Mouse (Mus musculus): Measurements from ENCODE around the gene Lrrc4. TPM values are rescaled to one million over a fixed set of nuclear protein-coding genes. Genes with fewer than 3 reads are reported as not detected.

Lrrc4 gene
- polyA plus RNA-seq (2015; fragmentation: Nextera tagmentation; extraction: Ambion mirVana) = 5.9 and 6.0 TPM in 2 replicates

DNA sequence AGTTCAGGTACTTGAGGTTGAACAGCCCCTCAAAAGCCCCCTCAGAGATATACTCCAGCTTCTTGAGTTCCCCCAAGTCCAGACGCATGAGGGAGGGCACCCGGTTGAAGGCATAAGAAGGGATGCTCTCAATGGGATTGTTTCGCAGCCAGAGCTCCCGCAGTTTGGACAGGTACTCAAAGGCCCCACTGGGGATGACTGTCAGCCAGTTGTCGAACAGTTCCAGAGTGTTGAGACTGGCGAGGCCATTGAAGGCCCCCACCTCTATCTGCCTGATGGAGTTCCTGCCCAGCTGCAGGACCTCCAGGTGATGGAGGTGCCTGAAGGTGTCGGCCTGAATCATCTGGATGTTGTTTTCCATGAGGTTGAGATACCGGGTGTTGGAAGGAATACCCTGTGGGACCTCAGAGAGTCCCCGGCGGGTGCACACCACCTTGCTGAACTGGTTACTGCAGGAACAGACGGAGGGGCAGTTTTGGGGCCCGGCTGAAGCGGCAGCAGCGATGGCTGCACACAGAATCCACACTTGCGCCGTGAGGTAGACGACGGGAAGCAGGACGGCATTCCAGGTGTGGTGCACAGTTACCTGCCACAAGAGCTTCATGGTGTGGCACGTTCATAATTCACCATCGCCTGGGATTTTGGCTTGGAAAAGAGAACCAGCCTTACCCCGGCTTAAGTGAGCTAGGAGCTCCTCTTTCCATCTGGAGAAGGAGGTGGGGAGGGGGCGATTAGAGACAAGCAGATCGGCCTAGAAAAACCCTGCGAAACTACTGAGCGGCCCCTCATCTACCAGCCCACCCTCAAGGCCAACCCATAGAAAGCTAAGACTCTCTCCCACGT, at the start of gene Lrrc4:
TSS of gene Lrrc4 (minus strand) at position 737 of the 843 bp plus-strand sequence.
- Histone ChIP-seq H3K4me2 (peak within 1 kb of the TSS; percentile 97), H3K9me3 (no peaks in the 10 kb centered on the region), H3K36me3 (peaks cover 11% of the 10 kb centered on the region; the same call in 1 of the 2 replicates), H3K4me3 (peak within 1 kb of the TSS; percentile 88), H3K9ac (peak within 1 kb of the TSS; percentile 99), H3K4me1 (replicated peaks) (peaks cover 67% of the 10 kb centered on the region), H3K27ac (replicated peaks) (peak within 1 kb of the TSS; percentile 97), H3K27me3 (peaks cover 3% of the 10 kb centered on the region; the same call in 1 of the 2 replicates)
- ATAC-seq (ENCODE audit: low read depth) = no peak
- 18% methylated on average over 27 of the region's 27 CpGs for WGBS

DNA sequence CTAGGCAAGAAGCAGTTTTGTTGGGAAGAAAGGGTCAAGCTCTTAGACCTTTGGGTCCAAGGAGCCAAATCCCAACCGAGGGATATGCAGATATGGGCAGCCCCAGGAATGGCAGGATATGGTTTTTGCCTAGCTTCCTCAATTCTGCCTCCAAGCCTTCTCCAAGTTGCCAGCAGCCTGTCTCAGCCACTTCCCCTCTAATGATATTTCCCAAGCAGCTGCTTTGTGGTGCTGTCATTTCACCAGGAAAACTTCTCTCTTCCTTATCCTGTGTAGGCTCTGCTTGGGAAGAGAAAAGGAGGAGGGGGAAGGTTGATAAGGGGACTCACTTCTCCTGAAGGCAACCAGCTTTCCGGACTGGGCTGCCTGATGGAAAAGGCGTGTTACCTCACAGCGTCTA, 49.4 kb upstream of the Lrrc4 start:
- no peak overlapping the region for H3K9ac ChIP-seq
- no peak for ATAC-seq (ENCODE audit: low read depth)
- peaks cover 16% of the 10 kb centered on the region for H3K36me3 ChIP-seq
- H3K27me3 ChIP-seq = no peaks in the 10 kb centered on the region
- H3K4me1 ChIP-seq (replicated peaks) = peaks cover 65% of the 10 kb centered on the region
- whole genome bisulfite sequencing = 93% methylated on average over 4 of the region's 4 CpGs
- no peak overlapping the region for H3K4me2 ChIP-seq
- no peak overlapping the region for H3K27ac ChIP-seq (replicated peaks)
- H3K9me3 ChIP-seq = no peaks in the 10 kb centered on the region
- H3K4me3 ChIP-seq = no peak overlapping the region

DNA sequence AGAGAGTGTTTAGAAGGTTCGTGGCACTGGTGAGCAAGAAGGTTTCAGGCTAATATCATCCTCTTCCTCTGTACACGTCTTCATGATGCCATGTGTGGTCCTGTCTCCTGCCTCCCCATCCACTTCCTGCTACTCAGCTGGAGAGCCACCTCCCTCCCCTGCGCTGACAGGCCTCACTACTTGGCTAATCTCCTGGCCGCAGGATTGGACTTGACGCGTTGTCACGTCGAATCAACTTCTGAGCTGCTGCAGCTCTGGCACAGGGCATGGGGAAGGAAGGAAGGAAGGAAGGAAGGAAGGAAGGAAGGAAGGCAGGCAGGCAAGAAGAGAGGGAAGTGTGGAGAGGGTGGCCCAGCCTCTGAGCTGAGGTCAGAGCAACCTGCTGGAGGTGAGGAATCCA, 47.8 kb upstream of the Lrrc4 start:
- Histone ChIP-seq H3K27ac (replicated peaks) (no peak overlapping the region), H3K4me1 (replicated peaks) (peaks cover 81% of the 10 kb centered on the region), H3K4me3 (no peak overlapping the region), H3K9me3 (no peaks in the 10 kb centered on the region), H3K27me3 (no peaks in the 10 kb centered on the region), H3K9ac (no peak overlapping the region), H3K4me2 (no peak overlapping the region), H3K36me3 (peaks cover 4% of the 10 kb centered on the region; the same call in 1 of the 2 replicates)
- WGBS = 82% methylated on average over 8 of the region's 8 CpGs
- no peak for ATAC-seq (ENCODE audit: low read depth)

- no peak overlapping the region for H3K9ac ChIP-seq
- H3K4me2 ChIP-seq = no peak overlapping the region
- H3K27ac ChIP-seq (replicated peaks) = peak overlapping the region; percentile 0; the same call in 1 of the 2 replicates
- H3K27me3 ChIP-seq = no peaks in the 10 kb centered on the region
- H3K36me3 ChIP-seq = no peaks in the 10 kb centered on the region
- peaks cover 83% of the 10 kb centered on the region for H3K4me1 ChIP-seq (replicated peaks)
- H3K9me3 ChIP-seq = no peaks in the 10 kb centered on the region
- H3K4me3 ChIP-seq = no peak overlapping the region
- WGBS = 21% methylated on average over 7 of the region's 7 CpGs
- ATAC-seq (ENCODE audit: low read depth) = peak; percentile 54
These were observed 46.6 kb upstream of the Lrrc4 start for GRCm38 (mm10) chr6:28877945-28878666.

- peaks cover 77% of the 10 kb centered on the region for H3K4me1 ChIP-seq (replicated peaks)
- WGBS = 22% methylated on average over 3 of the region's 3 CpGs
- peak overlapping the region; percentile 49 for H3K27ac ChIP-seq (replicated peaks)
- H3K9ac ChIP-seq = no peak overlapping the region
- H3K4me2 ChIP-seq = no peak overlapping the region
- no peaks in the 10 kb centered on the region for H3K27me3 ChIP-seq
- no peaks in the 10 kb centered on the region for H3K9me3 ChIP-seq
- H3K4me3 ChIP-seq = no peak overlapping the region
- peak; percentile 33; the same call in 1 of the 2 replicates for ATAC-seq (ENCODE audit: low read depth)
- H3K36me3 ChIP-seq = no peaks in the 10 kb centered on the region
These were observed 44.9 kb upstream of the Lrrc4 start for GRCm38 (mm10) chr6:28876492-28876891.

GRCm38 (mm10) chr6:28875333-28875732, 43.8 kb upstream of the Lrrc4 start:
- Histone ChIP-seq H3K36me3 (no peaks in the 10 kb centered on the region), H3K9me3 (no peaks in the 10 kb centered on the region; the same call in 1 of the 2 replicates), H3K27ac (replicated peaks) (no peak overlapping the region), H3K4me2 (no peak overlapping the region), H3K27me3 (no peaks in the 10 kb centered on the region), H3K9ac (no peak overlapping the region), H3K4me1 (replicated peaks) (peaks cover 70% of the 10 kb centered on the region), H3K4me3 (no peak overlapping the region)
- ATAC-seq (ENCODE audit: low read depth) = peak; percentile 60
- WGBS = 27% methylated on average over 1 of the region's 1 CpGs

- Histone ChIP-seq H3K9me3 (no peaks in the 10 kb centered on the region; the same call in 1 of the 2 replicates), H3K4me1 (replicated peaks) (peaks cover 66% of the 10 kb centered on the region), H3K9ac (no peak overlapping the region), H3K4me3 (no peak overlapping the region), H3K36me3 (no peaks in the 10 kb centered on the region), H3K27me3 (no peaks in the 10 kb centered on the region), H3K4me2 (no peak overlapping the region), H3K27ac (replicated peaks) (no peak overlapping the region)
- WGBS = 91% methylated on average over 5 of the region's 5 CpGs
- 0 out of 2 replicates have a peak, but pooled peaks have one; percentile 3 for ATAC-seq (ENCODE audit: low read depth)
These were observed 43.2 kb upstream of the Lrrc4 start for GRCm38 (mm10) chr6:28874759-28875158.

- H3K4me2 ChIP-seq = no peak overlapping the region
- no peaks in the 10 kb centered on the region; the same call in 1 of the 2 replicates for H3K9me3 ChIP-seq
- no peak overlapping the region for H3K9ac ChIP-seq
- H3K27ac ChIP-seq (replicated peaks) = no peak overlapping the region
- peaks cover 66% of the 10 kb centered on the region for H3K4me1 ChIP-seq (replicated peaks)
- H3K36me3 ChIP-seq = no peaks in the 10 kb centered on the region
- 65% methylated on average over 11 of the region's 11 CpGs for WGBS
- H3K4me3 ChIP-seq = no peak overlapping the region
- no peaks in the 10 kb centered on the region for H3K27me3 ChIP-seq
- no peak for ATAC-seq (ENCODE audit: low read depth)
These were observed 42.5 kb upstream of the Lrrc4 start for GRCm38 (mm10) chr6:28874053-28874452.

GRCm38 (mm10) chr6:28872421-28872795, 40.9 kb upstream of the Lrrc4 start:
- Histone ChIP-seq H3K27me3 (no peaks in the 10 kb centered on the region), H3K9me3 (no peaks in the 10 kb centered on the region; the same call in 1 of the 2 replicates), H3K4me2 (no peak overlapping the region), H3K27ac (replicated peaks) (no peak overlapping the region), H3K4me1 (replicated peaks) (peaks cover 58% of the 10 kb centered on the region), H3K4me3 (no peak overlapping the region), H3K36me3 (no peaks in the 10 kb centered on the region), H3K9ac (no peak overlapping the region)
- WGBS = 89% methylated on average over 3 of the region's 3 CpGs
- ATAC-seq (ENCODE audit: low read depth) = no peak

DNA sequence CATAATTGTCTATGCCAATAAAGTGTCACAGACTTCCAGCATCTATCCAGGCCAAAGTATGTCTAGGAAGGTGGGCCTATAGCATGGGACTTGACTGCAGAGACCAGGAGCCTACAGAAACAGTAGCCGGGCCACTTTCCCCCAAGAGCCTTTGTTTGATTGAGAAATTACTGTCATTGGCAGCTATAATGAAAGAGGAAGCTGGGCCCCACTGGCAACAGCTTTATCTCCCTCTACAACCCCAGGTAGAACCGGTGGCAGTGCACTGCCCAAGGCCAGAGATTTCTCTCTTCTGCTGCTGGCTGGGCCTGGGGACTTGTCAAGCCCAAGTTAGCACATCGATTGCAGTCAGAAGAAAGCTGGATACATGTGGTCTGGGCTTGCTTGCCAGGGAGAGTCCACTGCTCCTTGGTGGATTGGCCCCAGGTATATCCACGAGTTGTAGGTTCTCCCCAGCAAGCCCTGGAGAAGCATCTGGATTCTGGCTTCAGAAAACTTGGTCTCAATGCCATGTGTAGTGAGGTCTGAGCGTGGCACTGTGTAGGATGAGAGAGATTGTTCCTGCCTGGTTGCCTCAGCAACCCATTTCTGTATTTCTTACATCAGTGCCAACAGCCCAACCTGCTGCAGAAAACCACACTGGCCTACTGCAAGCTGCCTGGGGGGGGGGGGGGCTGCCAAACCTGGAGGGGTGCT, 40.3 kb upstream of the Lrrc4 start:
- H3K4me1 ChIP-seq (replicated peaks) = peaks cover 58% of the 10 kb centered on the region

DNA sequence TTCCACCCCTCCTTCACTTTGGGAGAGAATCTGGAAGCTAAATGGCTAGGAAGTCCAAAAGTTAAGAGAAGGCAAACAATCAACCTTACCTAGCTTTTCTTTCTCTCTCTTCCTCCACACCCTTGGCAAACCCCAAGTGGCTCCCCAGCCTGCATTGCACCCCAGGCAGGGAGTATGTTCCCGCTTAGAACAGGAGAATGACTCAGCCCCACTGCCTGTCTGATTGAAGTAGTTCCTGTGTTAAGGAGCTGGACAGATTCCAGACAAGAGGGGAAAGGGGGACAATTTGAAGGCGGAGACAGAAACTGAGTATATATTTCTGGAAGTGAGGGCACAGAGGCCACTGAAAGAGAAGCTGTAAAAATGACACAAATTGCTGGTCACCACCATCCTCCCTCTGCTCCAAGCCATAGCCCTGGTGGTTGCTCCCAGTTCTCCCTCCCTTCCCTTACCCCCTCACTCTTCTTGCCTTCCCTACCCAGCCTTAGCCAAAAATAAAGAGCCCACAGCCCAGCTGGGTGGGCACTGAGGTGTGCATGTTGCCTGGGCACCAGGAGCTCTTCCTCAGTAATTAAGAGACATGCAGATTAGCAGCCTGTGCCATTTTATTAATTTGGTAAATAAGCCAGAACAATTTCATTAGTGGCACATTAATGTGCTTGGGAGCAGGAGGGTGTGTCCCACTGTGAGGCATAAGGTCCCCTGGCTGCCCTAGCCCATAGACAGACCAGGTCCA, 36.1 kb upstream of the Lrrc4 start:
- peak; percentile 24; the same call in 1 of the 2 replicates for ATAC-seq (ENCODE audit: low read depth)
- H3K9ac ChIP-seq = no peak overlapping the region
- no peak overlapping the region for H3K4me3 ChIP-seq
- H3K9me3 ChIP-seq = no peaks in the 10 kb centered on the region; the same call in 1 of the 2 replicates
- 55% methylated on average over 2 of the region's 2 CpGs for WGBS
- H3K4me2 ChIP-seq = no peak overlapping the region
- no peaks in the 10 kb centered on the region for H3K36me3 ChIP-seq
- peak overlapping the region; percentile 20 for H3K27ac ChIP-seq (replicated peaks)
- peaks cover 43% of the 10 kb centered on the region for H3K4me1 ChIP-seq (replicated peaks)
- peaks cover 6% of the 10 kb centered on the region; the same call in 1 of the 2 replicates for H3K27me3 ChIP-seq

More for the DNA sequence above, 40.3 kb upstream of the Lrrc4 start:
- Histone ChIP-seq H3K9me3 (no peaks in the 10 kb centered on the region; the same call in 1 of the 2 replicates), H3K4me3 (no peak overlapping the region), H3K9ac (no peak overlapping the region), H3K4me2 (no peak overlapping the region), H3K36me3 (no peaks in the 10 kb centered on the region), H3K27ac (replicated peaks) (no peak overlapping the region), H3K27me3 (peaks cover 3% of the 10 kb centered on the region; the same call in 1 of the 2 replicates)
- WGBS = 83% methylated on average over 5 of the region's 5 CpGs
- ATAC-seq (ENCODE audit: low read depth) = no peak
